Mouse (Mus musculus) lung, embryonic 15.5 days (tissue): ENCODE data around the gene Prkrip1. TPM values are rescaled to one million over a fixed set of nuclear protein-coding genes. Genes with fewer than 3 reads are reported as not detected.
A peak's percentile ranks its signal among the peaks of the same experiment; 100 is the strongest.
"Not testable (repeated sequence)": the region's sequence is repeated elsewhere in the genome, so short reads cannot be mapped to it uniquely, and the experiment has no call there.

Experiments used
- ATAC-seq: fragments of 200-750 bp; cut with Nextera tagmentation; 2 replicates; pipeline ENCODE4 v1.8.0; 2017; ENCODE audit warnings: moderate number of reproducible peaks, borderline replicate concordance; ENCODE audit not compliant: low FRiP score, low TSS enrichment; ENCODE audit errors: extremely low read depth
- H3K27ac ChIP-seq: fragments of 300-500 bp; sonication (generic); 2 replicates; pipeline ENCODE4 v1.5.1; 2015; ENCODE audit warnings: moderate library complexity, mild to moderate bottlenecking, inconsistent platforms
- H3K27me3 ChIP-seq: fragments of 300-500 bp; sonication (generic); 2 replicates; pipeline ENCODE4 v1.6.1; 2015; ENCODE audit warnings: inconsistent platforms
- H3K36me3 ChIP-seq: fragments of 300-500 bp; sonication (generic); 2 replicates; pipeline ENCODE4 v1.6.1; 2015; ENCODE audit warnings: inconsistent platforms
- H3K4me1 ChIP-seq: fragments of 300-500 bp; sonication (generic); 2 replicates; pipeline ENCODE4 v1.6.1; 2015; ENCODE audit warnings: inconsistent platforms
- H3K4me2 ChIP-seq: fragments of 300-500 bp; sonication (generic); 2 replicates; pipeline ENCODE4 v1.6.1; 2015; ENCODE audit warnings: inconsistent platforms, mild to moderate bottlenecking, moderate library complexity
- H3K4me3 ChIP-seq: fragments of 300-500 bp; sonication (generic); 2 replicates; pipeline ENCODE4 v1.5.1; 2015; ENCODE audit warnings: mild to moderate bottlenecking, inconsistent platforms
- H3K9ac ChIP-seq: fragments of 300-500 bp; sonication (generic); 2 replicates; pipeline ENCODE4 v1.6.1; 2015; ENCODE audit warnings: inconsistent platforms
- H3K9me3 ChIP-seq: fragments of 300-500 bp; sonication (generic); 2 replicates; pipeline ENCODE4 v1.6.1; 2016; ENCODE audit warnings: inconsistent platforms
- WGBS: fragments of 180-500 bp; shearing (Covaris S2); methylation state at CpG from one replicate; pipeline ENCODE4 v1.1.7; 2015; 5-methylcytosine and 5-hydroxymethylcytosine counted together
- polyA plus RNA-seq: library from polyadenylated mRNA; unstranded; fragments of >200 nt; fragmentation: Nextera tagmentation; extraction: Ambion mirVana; gene quantifications from 2 replicates; pipeline ENCODE4 v1.2.1, GENCODE M21; 2015

The Prkrip1 gene
- polyA plus RNA-seq, 1 experiment from 2014 or later, result 37.7 TPM

GRCm38 (mm10) chr5:136230348-136231035, 31.7 kb upstream of the Prkrip1 start:
- 57% methylated on average over 4 of the region's 4 CpGs for WGBS
- Histone ChIP-seq H3K4me2 (no peak overlapping the region), H3K4me1 (0 out of 2 replicates have a peak, but pooled peaks cover 2% of the 10 kb centered on the region), H3K4me3 (no peak overlapping the region), H3K27me3 (peaks cover 7% of the 10 kb centered on the region), H3K9me3 (no peaks in the 10 kb centered on the region), H3K36me3 (no peaks in the 10 kb centered on the region; the same call in 1 of the 2 replicates), H3K27ac (no peak overlapping the region), H3K9ac (no peak overlapping the region)
- ATAC-seq, result no peak

- no peak for ATAC-seq
- 50% methylated on average over 7 of the region's 7 CpGs for WGBS
- Histone ChIP-seq H3K9me3 (no peaks in the 10 kb centered on the region), H3K4me1 (0 out of 2 replicates have a peak, but pooled peaks cover 2% of the 10 kb centered on the region), H3K4me2 (no peak overlapping the region), H3K36me3 (no peaks in the 10 kb centered on the region; the same call in 1 of the 2 replicates), H3K27me3 (no peaks in the 10 kb centered on the region), H3K27ac (no peak overlapping the region), H3K9ac (no peak overlapping the region), H3K4me3 (no peak overlapping the region)
These were observed 27.6 kb upstream of the Prkrip1 start for GRCm38 (mm10) chr5:136226246-136226876.

GRCm38 (mm10) chr5:136218585-136218984, 19.8 kb upstream of the Prkrip1 start:
- Histone ChIP-seq H3K36me3 (no peaks in the 10 kb centered on the region), H3K4me1 (no peaks in the 10 kb centered on the region), H3K27me3 (no peaks in the 10 kb centered on the region), H3K9me3 (no peaks in the 10 kb centered on the region), H3K4me2 (no peak overlapping the region), H3K4me3 (no peak overlapping the region), H3K9ac (no peak overlapping the region), H3K27ac (no peak overlapping the region)
- 84% methylated on average over 12 of the region's 12 CpGs for WGBS
- ATAC-seq, result peak; percentile 8; the same call in 1 of the 2 replicates

GRCm38 (mm10) chr5:136217932-136218381, 19.2 kb upstream of the Prkrip1 start:
- no peak overlapping the region for H3K27ac ChIP-seq
- H3K36me3 ChIP-seq, result no peaks in the 10 kb centered on the region
- H3K9me3 ChIP-seq, result no peaks in the 10 kb centered on the region
- WGBS, result 66% methylated on average over 4 of the region's 4 CpGs
- H3K27me3 ChIP-seq, result no peaks in the 10 kb centered on the region
- ATAC-seq, result no peak; the same call in 1 of the 2 replicates
- H3K4me2 ChIP-seq, result no peak overlapping the region
- no peak overlapping the region for H3K4me3 ChIP-seq
- no peaks in the 10 kb centered on the region for H3K4me1 ChIP-seq
- H3K9ac ChIP-seq, result no peak overlapping the region

GRCm38 (mm10) chr5:136217004-136217665, 18.4 kb upstream of the Prkrip1 start:
- no peaks in the 10 kb centered on the region for H3K4me1 ChIP-seq
- H3K27me3 ChIP-seq, result no peaks in the 10 kb centered on the region
- no peaks in the 10 kb centered on the region for H3K36me3 ChIP-seq
- no peak overlapping the region for H3K9ac ChIP-seq
- no peak overlapping the region for H3K4me2 ChIP-seq
- no peaks in the 10 kb centered on the region for H3K9me3 ChIP-seq
- no peak for ATAC-seq
- WGBS, result 64% methylated on average over 18 of the region's 18 CpGs
- no peak overlapping the region for H3K27ac ChIP-seq
- H3K4me3 ChIP-seq, result no peak overlapping the region

- WGBS, result 54% methylated on average over 5 of the region's 5 CpGs
- H3K9ac ChIP-seq, result no peak overlapping the region
These were observed 17.2 kb upstream of the Prkrip1 start for GRCm38 (mm10) chr5:136215958-136216357.

GRCm38 (mm10) chr5:136215211-136215610, 16.4 kb upstream of the Prkrip1 start:
- Histone ChIP-seq H3K27me3 (no peaks in the 10 kb centered on the region), H3K27ac (no peak overlapping the region), H3K4me3 (no peak overlapping the region), H3K36me3 (no peaks in the 10 kb centered on the region), H3K9ac (no peak overlapping the region), H3K4me1 (no peaks in the 10 kb centered on the region), H3K9me3 (no peaks in the 10 kb centered on the region), H3K4me2 (no peak overlapping the region)
- WGBS, result 76% methylated on average over 3 of the region's 3 CpGs
- no peak for ATAC-seq

More at GRCm38 (mm10) chr5:136215958-136216357, 17.2 kb upstream of the Prkrip1 start:
- no peak overlapping the region for H3K4me2 ChIP-seq
- ATAC-seq, result no peak
- H3K4me1 ChIP-seq, result no peaks in the 10 kb centered on the region
- no peaks in the 10 kb centered on the region for H3K27me3 ChIP-seq
- H3K4me3 ChIP-seq, result no peak overlapping the region
- H3K9me3 ChIP-seq, result no peaks in the 10 kb centered on the region
- no peak overlapping the region for H3K27ac ChIP-seq
- H3K36me3 ChIP-seq, result no peaks in the 10 kb centered on the region

- Histone ChIP-seq H3K9me3 (no peaks in the 10 kb centered on the region), H3K27me3 (no peaks in the 10 kb centered on the region), H3K9ac (no peak overlapping the region), H3K4me3 (no peak overlapping the region), H3K27ac (no peak overlapping the region), H3K36me3 (no peaks in the 10 kb centered on the region), H3K4me2 (no peak overlapping the region), H3K4me1 (no peaks in the 10 kb centered on the region)
- ATAC-seq, result no peak
- 63% methylated on average over 5 of the region's 5 CpGs for WGBS
These were observed 15.0 kb upstream of the Prkrip1 start for GRCm38 (mm10) chr5:136213716-136214115.

GRCm38 (mm10) chr5:136212716-136213115, 14.0 kb upstream of the Prkrip1 start:
- no peaks in the 10 kb centered on the region for H3K4me1 ChIP-seq
- no peak overlapping the region for H3K27ac ChIP-seq
- no peak overlapping the region for H3K9ac ChIP-seq
- H3K9me3 ChIP-seq, result no peaks in the 10 kb centered on the region
- no peaks in the 10 kb centered on the region for H3K36me3 ChIP-seq
- no peak overlapping the region for H3K4me2 ChIP-seq
- no peaks in the 10 kb centered on the region for H3K27me3 ChIP-seq
- no peak for ATAC-seq
- H3K4me3 ChIP-seq, result no peak overlapping the region
- WGBS, result 90% methylated on average over 11 of the region's 11 CpGs

GRCm38 (mm10) chr5:136211341-136212102, 12.8 kb upstream of the Prkrip1 start:
- not testable (repeated sequence) for ATAC-seq

GRCm38 (mm10) chr5:136210549-136210948, 11.8 kb upstream of the Prkrip1 start:
- no peak overlapping the region for H3K27ac ChIP-seq
- H3K4me3 ChIP-seq, result no peak overlapping the region
- no peak overlapping the region for H3K4me2 ChIP-seq
- ATAC-seq, result no peak
- no peaks in the 10 kb centered on the region for H3K27me3 ChIP-seq
- no peaks in the 10 kb centered on the region for H3K4me1 ChIP-seq
- WGBS, result 58% methylated on average over 5 of the region's 5 CpGs
- H3K9ac ChIP-seq, result no peak overlapping the region
- H3K9me3 ChIP-seq, result no peaks in the 10 kb centered on the region
- no peaks in the 10 kb centered on the region for H3K36me3 ChIP-seq

More at GRCm38 (mm10) chr5:136211341-136212102, 12.8 kb upstream of the Prkrip1 start:
- 90% methylated on average over 14 of the region's 14 CpGs for WGBS
- H3K4me2 ChIP-seq, H3K36me3 ChIP-seq, H3K27me3 ChIP-seq, H3K4me1 ChIP-seq, H3K4me3 ChIP-seq, H3K9me3 ChIP-seq, H3K9ac ChIP-seq, H3K27ac ChIP-seq: not testable (repeated sequence)
